Mouse (Mus musculus) mouse trophoblast stem cell (cell line): ENCODE results near the gene Efna2.
"Not testable (repeated sequence)": the region's sequence is repeated elsewhere in the genome, so short reads cannot be mapped to it uniquely, and the experiment has no call there.

Experiments
- in situ Hi-C, 2 experiments: fragments of 300-500 bp; cut with MseI, MboI; formaldehyde crosslinking; loops; 2 replicates in 1 of 2; 3 replicates in 1 of 2; pipeline ENCODE4 v1.15.1; 2025

The Efna2 gene

DNA sequence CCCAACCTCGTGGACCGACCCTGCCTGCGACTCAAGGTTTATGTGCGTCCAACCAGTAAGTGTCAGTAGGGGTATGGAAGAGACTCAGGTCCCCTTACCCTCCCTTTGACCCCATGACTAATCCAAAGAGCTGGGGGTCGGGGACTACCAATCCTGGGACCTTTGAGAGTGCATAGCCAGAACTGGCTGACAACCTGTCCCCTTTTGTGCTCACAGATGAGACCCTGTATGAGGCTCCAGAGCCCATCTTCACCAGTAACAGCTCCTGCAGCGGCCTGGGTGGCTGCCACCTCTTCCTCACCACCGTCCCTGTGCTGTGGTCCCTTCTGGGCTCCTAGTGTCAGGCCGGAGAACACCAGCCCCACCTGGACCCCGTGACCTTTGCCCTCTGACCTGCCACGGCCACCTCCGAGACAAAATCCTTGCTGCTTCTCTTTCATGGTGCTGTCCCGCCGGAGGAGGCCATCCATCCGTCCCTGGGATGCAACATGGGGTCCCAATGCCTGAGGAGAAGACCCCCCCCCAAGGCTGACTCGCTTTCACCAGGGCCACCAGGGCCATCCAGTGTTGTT is 9.3 kb downstream of the Efna2 start:
- in situ Hi-C loops = no loop called here

DNA sequence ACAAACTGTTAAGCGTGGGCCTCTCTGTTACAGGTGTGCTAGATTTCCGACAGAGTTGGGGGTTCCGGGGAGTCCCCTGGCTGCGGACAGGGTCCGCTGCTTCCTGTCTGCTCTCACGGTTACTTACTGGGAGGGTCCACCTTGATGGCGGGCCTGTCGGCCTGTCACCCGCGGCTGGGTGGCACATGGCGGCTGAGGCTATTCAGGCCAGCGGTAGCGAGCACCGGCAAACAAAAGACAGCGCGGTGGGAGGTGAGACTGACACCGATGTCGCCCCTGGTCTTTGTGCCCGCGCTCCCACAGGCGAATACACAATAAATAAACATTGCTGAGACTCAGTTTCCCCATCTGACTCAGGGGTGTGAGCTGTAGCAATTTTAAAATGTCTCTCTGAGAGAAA is 10.7 kb downstream of the Efna2 start:
- in situ Hi-C loops = loop anchor here in 1 of 2 experiments (5.0 kb wide), 1 partner anchor 57 kb away; the partner anchor contains the start of gene Ndufs7

DNA sequence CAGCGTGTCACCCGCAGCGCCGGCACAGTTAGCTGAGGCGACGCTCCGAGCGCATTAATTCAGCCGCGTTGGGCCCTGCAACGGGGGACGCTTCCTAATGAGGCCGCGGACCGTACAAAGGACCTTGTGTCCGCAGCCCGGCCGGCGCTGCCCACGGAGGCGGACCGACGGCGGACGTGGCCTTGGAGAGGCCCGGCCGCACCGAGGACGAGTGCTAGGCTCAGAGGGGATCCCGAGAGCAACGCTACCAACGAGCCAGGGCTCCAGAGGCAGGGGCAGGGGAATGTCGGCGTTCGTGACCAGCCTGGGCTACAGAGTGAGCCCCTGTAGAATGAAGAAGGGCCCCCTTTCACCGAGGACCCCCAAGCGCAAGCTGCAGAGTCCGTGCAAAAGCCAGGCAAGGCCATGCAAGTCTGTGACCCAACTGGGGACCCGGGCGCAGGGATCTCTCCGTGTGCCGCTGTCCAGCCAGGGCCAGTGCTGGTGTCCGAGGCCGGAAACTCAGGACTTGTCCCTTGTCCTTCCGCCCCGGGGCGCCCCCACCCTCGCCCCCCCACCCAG is 11.3 kb downstream of the Efna2 start:
- in situ Hi-C loops = loop anchor here in 1 of 2 experiments (5.0 kb wide), 1 partner anchor 57 kb away; the partner anchor contains the start of gene Ndufs7

DNA sequence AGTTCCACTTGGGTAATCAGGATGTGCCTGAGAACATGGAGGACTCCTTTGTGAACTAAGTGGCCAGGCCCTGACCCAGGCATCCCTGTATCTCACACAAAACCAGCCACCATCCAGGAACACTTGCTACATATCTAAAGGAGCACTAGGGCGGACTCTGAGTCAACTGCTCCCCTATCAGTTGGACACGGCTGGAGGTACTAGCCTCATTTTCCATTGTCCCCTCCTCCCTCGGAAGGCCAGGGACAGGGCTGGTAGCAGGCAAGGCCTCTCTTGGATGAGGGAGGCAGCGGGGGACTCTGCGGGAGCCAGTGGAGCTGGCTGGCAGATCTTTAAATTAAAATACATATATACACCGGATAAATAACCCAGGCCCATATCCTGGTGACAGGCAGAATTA is 14.7 kb downstream of the Efna2 start:
- in situ Hi-C loops = loop anchor here in 1 of 2 experiments (5.0 kb wide), 1 partner anchor 53 kb away; the partner anchor contains the start of gene Ndufs7

DNA sequence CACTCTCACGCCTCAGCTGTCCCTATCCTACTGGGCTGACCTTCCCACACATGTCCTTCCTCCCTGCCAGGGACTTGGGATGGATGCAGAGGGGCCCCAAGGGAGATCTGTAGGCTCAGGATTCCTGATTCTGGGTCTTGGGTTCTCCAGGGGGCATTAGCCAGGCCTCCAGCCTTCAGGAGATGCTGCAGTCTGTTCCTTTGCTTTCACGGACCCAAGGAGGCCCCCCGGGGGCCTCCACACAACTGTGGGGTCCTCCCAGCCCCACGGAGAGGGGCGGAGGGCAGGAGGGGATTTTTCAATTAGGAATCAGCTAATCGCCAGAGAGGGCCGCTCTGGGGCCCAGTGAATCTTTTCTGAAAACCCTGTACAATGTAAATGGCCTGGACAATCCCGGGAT is 15.2 kb downstream of the Efna2 start:
- in situ Hi-C loops = loop anchor here in 1 of 2 experiments (5.0 kb wide), 1 partner anchor 53 kb away; the partner anchor contains the start of gene Ndufs7

DNA sequence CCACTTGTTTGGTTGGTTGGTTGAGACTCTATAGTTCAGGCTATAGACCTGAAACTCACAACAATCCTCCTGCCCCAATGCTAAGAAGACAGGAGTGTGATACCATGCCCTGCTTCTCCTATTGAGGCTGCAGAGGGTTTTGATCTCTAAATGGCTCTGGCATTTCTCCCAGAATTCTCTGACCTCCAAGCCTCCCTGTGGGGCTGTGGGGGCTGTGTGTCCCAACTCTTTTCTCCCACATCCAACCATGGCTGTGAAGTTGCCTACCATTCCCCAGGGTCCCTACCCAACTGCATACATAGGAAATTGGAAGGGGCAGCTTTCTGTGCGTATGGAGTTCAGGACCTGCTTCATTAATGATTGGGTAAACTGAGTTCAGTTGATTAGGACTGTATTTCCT is 16.9 kb downstream of the Efna2 start:
- in situ Hi-C loops = no loop called here

DNA sequence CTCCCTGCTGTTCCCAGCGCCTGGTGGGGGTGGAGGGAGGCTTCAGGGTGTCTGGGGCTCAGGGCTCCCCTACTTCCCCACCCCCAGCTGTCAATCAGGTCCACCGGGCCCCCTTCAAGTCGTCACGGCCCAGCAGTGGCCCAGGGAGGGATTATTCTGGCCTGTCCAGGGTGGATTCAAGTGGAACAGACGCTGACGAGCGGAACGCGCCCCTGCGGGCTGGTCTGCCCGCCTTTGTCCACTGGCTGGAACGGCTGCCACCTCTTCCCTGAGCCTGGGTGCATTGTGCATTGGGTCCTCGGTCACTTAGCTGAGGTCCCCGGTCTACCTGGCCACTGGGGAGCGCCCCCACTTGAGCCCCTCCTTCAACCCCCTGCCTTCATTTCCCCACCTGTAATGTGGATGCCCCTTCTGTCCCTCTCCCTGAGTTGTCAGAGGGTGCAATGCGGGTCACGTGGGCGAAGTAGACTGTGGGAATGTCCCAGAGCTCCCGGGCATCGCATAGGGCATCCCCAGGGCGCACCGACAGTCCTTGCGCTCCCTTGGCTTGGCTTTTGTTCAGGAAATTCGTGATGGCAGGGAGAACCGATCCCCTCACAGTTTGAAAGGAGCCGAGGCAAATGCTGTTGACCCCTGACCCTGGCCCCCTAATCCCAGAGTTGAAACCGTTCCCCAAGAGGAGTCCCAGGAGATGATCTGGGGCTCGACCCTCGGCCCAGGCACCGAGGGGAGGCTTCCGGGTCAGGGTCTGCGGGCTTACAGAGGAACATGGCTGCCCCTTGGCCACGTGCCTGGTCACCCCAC is 17.7 kb downstream of the Efna2 start:
- in situ Hi-C loops = no loop called here

DNA sequence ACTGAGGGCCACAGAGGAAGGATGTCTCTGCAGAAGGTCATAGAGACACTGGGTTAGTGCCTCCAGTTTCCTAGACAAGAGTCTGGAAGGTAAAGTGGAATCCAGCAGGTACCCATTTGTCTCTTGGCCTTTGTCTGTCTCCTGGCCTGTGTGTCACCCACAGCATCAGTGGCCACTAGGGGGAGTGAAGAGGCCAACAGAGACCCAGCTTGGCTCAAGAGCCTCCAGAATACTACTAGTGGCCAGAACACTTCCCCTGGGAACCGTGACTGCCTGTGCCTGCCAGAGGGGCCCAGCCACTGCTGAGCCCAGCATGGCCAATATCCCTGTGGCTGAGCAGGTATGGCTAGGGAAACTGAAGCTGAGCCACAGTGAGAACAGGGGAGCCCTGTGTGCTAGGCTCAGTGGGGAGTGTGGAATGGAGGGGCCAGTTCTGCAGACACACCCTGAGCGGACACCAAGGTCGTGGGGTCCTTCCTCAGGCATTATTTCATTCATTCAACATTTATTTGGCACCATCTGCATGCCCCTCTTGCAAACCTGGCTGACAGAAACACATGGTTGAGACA is 20.2 kb downstream of the Efna2 start:
- in situ Hi-C loops = loop anchor here in 1 of 2 experiments (5.0 kb wide), 1 partner anchor 43 kb away; no protein-coding TSS in a partner anchor

DNA sequence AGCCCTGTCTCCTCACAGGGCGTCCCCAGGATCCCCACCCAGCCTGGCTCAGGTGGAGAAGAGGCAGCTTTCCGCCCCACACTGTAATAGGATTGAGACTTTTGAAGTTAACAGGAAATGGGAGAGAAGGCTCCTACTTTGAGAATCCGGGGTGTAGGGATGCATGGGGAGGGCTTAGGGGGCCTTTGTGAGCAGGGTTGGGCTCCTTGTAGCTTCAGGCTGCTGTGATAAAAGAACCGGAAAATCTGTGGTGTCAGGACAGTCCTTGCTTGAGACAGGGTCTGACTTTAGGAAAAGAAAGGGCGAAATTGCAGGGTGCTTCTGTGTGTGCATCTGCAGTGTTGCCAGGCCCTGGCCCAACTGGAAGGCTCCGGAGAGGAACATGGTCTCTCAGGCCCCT is 21.2 kb downstream of the Efna2 start:
- in situ Hi-C loops = loop anchor here in 1 of 2 experiments (5.0 kb wide), 1 partner anchor 42 kb away; no protein-coding TSS in a partner anchor

DNA sequence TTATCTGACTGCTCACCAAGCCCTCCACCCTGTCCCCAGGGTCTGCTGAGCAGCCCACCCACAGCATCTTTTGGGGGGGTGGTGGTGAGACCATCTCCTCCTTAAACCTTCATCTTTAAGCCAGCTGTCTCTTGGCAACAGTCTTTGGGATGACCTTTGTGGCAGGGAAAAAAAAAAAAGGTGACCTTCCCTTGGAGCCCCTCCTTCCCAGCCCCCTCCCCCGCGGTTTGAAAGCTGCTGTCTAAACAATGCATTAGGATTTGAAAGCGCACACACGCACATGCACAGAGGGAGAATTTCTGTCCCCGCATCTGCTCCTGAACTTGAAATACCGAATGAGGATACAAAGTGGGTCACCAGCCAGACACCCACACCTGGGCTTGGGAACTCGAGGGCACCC is 24.8 kb downstream of the Efna2 start:
- in situ Hi-C loops = loop anchor here in 1 of 2 experiments (5.0 kb wide), 1 partner anchor 38 kb away; no protein-coding TSS in a partner anchor

DNA sequence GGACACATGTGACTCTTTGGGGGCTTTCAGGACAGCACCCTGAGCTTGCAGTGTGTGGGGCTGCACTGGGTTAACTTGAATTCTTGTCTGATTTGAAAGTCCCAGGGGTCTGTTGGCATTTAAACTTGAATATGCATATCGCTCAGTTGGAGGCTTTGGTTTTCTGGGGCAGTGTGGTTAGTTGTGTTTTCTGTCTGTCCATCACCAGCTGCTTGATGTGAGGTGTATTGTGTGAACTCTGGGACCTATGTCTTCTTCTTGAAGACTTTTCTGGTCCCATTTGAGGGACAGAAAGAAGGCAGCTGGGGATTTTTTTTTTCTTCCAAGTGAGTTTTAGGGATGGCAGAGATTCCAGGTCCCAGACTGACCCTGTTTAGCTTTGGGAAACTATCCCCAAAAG is 27.9 kb downstream of the Efna2 start:
- in situ Hi-C loops = no loop called here

DNA sequence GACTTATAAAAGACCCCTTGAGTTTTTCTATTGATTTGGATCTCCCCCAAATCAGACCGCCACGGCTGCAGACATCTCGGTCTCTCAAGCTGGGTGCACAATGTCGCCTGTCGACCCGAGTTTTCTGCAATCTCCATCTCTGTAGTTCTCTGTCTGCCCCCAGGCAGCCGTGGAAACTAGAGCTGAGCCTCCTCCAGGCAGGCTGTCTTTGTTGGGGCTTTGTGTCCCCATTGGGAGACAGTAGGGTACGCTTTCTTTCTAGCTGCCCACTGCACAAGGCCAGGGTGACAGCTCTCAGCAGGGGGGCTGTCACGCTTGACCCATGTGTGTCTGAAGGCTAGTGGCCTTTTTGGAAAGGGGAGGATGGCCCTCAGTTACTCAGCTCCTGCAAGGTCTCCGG is 28.4 kb downstream of the Efna2 start:
- in situ Hi-C loops = no loop called here

DNA sequence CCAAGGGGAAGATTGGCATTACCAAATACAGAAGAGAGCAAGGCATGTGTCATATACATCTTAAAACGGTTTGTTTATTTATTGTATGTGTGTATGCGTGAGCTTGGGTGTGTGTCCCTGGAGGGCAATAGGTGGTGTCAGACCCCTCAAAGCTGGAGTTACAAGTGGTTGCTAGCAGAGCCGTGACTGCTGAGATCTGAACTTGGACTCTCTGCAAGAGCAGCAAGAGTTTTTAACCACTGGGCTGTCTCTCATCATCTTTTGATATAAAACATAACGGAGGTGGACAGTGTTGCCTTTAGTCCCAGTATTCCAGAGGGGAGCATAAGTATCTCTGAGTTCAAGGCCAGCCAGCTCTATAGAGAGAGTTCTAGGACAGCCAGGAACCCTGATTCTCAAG is 29.0 kb downstream of the Efna2 start:
- in situ Hi-C loops = no loop called here

DNA sequence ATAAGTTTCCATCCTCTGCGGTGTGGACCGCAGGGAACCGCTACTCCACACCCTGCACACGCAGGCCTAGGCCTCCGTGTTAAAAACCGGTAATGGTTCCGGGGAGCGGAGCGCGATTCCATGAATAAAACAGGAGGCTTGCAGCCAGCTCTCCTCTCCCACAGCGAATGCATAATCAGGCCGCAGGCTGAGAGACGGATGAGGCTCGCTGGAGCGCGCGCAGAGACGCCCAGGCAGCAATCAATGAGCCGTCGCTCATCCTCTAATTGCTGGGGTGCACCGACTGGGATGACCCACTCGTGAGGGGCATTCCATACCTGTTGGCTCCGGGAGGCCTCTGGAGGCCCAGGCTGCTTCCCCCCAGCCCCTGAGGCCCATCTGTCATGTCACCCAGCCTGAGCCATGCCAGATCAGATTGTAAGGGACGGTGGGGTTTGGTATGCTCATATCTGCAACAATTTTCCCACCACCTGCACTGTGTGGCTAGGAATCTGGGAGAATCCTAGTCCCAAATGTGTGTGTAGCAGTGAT is 29.6 kb downstream of the Efna2 start:
- in situ Hi-C loops = no loop called here

DNA sequence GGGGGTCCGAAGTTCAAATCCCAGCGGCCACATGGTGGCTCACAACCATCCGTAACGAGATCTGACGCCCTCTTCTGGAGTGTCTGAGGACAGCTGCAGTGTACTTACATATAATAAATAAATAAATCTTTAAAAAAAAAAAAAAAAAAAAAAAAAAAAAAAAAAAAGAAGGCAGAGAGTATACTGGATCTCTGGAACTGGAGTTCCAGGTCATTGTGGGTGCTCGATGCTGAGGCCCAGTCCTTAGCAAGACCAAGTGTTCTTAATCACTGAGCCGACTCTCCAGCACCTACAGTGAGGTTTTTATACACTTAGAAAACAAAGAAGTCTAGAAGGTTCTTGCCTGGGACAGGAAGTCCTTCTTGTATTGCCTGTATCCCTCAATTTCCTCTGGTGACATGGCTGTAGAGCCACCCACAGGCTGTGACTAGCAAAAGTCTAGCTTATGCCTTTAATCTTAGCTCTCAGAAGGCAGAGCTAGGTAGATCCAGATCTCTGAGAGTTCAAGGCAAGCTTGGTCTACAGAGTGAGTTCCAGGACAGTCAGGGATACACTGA is 32.3 kb downstream of the Efna2 start:
- in situ Hi-C loops = not testable (repeated sequence)

DNA sequence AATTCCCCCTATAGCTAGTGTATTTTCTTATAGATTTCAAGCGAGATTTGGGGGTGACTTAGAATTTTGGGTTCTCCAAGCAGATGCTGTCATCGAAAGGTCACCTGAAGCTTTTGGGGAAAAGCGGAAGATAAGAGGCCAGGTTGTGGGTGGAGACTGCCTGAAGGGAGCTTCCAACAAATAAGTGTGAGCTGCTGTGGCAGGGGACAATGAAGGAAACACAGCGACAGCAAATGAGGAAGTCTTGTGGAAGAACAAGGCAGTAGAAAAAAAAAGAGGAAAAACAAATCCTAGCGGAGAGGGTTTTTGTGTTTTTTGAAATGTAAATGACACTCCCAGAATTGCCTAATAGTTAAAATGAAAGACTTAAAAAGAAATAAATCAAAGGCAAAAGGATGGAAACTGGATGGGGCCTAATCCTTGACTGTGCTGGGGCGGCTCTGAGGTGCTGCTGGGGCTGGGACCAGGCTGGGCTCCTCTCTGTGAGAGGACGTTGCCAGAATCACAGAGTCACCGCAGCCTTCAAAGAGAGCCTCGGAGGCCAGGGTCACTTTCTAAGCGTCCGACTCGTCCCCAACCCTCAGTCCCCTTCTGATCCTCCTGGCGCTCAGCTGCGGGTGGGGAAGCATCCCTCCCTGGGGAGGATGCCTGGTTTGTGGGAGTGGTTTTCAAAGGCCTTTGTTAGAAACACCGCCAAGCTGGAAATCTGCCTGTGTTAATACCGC is 35.9 kb downstream of the Efna2 start:
- in situ Hi-C loops = no loop called here

DNA sequence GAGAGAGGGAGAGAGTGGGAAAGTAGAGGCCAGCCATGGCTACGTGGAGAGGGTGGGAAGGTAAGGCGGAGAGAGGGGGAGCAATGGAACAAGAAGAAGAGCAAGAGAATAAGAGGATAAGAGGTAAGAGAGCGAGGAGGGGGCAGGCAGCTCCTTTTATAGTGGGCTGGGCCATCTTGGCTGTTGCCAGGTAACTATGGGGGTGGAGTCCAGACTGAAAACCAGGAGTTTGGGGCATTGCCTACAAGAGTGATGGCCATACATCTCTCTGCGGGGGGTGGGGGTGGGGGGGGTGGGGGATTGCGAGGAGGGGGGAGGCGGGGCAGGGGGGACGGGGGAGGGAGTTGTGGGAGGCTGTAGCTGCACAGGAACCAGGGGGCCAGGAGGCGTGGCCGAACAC is 41.4 kb downstream of the Efna2 start:
- in situ Hi-C loops = no loop called here

DNA sequence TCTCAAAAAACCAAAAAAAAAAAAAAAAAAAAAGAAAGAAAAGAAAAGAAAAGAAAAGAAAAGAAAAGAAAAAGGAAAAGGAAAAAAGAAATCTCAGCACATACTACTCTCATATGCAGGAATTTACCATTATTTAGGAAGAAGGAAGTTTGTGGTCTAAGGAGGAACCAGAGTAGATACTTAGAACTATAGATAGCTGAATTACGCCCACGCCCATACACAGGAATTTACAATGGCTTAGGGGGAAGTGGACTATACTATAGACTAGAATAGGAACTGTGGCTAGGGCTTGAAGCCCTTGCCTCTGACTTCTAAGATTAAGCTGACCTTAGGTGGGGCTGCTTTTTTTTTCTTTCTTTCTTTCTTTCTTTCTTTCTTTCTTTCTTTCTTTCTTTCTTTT is 43.9 kb downstream of the Efna2 start:
- in situ Hi-C loops = not testable (repeated sequence)

DNA sequence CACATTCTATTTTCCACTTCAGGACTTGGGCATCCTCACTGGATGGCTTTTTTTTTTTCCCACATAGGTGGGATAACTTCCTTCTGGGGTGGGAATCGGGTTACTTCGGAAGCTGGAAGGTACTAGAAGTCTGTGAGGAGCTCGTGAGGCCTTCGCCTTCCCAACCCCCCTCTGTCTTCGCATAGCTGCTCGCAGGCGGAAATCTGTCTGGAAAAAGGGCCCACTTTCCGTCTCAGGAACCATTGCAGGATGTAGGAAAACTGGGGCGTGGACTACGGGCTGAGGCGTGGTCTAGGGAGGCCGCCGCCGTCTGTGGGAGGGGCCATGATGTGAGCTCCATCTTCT is 46.8 kb downstream of the Efna2 start:
- in situ Hi-C loops = no loop called here

DNA sequence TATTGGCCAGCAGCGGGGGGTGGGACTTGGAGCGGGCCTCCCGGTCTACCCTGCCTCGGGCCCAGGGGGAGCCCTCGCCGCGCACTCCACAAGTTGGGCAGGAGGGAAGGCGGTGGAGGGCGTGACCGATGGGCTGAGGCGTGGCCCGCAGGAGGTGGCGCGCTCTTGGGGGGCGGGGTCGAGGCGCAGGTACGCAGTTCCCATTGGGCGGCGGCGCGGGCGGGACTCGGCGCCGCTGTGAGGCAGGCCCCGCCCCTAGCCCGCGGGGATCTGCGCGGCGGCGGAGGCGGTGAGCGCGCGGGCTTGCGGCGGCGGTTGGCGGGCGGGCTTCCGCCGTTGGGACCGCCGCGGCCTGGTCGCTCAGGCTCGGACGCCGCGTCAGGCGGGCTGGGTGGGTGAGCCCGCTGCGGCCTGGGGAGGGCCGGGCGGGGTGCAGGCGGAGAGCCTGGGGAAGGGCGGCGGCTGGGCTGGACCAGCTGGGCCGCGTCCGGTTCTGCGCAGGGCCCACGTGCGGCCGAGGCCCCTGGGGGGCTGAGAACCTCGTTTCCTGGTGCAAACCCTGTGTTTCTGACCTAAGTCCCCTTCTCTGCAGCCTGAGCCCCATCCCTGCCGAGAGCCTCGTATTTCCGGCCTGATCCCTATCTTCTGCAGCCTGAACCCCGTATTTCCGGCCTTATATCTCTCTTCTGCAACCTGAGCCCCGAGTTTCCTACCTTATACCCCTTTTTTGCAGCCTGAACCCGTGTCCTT is 47.3 kb downstream of the Efna2 start, which contains the start of gene Mum1:
Gene Mum1, plus strand, starts transcription at position 19 of the 750 bp plus-strand sequence.
- in situ Hi-C loops = no loop called here
